Mouse (Mus musculus): ENCODE measurements around the gene Lrrc38.
"Not testable (repeated sequence)": the region's sequence is repeated elsewhere in the genome, so short reads cannot be mapped to it uniquely, and the experiment has no call there.

Lrrc38 gene

DNA sequence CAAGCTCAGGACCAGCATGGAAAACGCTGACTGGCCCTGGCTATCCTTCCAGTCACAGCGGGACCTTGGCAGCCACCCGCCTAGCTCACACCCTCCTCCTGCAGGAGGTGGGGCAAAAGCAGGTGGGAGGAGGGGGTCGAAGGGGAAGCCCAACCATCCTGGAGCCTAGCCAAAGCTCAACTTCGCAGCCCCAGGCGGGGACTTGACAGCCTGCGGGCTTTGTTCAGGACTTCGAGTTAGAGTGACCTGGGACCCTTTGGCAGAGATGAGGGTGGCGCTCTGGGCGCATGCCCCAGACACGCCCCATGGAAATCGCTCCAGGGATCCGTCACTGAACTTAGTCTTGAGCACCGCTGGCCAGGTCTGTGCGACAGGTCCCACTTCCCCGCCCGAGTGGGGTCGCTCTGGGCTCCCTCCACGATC lies at the start of gene Lrrc38:
Gene Lrrc38 (plus strand): TSS at position 274 of the 423 bp plus-strand sequence.
- peak; percentile 50 for DNase-seq (ENCODE audit: low read depth, low spot score)

DNA sequence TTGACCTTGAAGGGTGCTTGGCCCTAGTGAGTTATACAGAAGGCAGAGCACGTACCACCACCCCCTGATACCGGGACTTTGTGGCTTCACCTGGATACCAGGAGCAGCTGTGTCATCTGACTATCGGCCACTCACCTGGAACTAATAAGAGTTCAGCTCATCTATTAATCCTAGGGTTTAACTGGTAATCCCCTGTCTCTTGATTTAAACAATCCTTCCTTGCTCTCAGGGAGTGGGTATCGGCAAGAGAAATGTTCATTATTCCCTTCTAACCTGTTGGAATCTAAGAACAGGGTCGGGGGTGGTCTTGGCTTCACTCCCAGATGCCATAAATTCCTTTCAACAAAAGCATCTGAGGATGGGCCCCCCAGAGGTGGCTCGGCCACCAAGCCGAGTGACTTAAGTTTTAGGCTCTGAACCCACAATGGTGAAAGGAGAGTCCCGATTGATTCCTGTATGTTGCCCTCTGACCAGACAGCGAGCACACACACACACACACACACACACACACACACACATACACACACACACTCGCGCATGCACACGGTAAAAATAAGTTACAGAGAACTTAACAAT lies 49.4 kb upstream of the Lrrc38 start:
- no peak for DNase-seq (ENCODE audit: low read depth, low spot score)

DNA sequence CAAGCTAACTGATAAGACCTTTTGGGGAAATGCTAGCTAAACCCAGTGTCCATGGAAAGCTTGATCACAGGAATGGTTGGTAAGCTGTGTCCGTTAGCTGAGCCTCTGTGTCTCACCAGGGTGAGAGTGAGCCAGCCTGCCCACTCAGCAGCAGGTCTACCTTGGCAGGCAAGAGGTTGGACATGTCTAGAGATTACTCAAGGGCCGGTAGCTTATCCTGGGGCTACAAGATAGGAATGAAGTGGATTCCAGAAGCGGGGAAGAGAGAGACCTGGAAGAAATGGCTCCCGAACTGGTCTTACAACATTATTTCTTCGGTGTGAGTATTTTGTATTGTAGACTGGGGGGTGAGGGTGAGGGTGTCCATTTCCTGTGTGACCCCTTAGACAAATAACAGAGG lies 48.5 kb upstream of the Lrrc38 start:
- no peak for DNase-seq (ENCODE audit: low read depth, low spot score)

DNA sequence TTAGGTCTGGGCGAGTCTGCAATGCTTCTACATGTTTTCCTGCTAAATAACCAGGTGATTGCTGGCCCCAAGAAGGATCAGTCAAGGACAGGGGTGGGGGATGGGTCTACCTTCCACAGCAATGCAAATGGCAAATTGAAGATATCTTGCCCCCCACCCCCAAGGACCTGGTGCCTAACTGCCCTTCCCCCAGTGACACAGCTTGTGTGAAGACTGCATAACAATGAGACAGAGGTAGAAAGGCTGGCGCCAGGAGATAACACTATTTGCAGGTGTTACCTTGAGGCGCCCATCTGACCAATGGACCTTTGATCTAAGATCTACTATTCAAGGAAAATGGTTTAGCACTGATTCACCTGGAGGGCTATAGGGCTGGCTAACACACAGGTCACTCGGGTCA lies 47.7 kb upstream of the Lrrc38 start:
- DNase-seq (ENCODE audit: low read depth, low spot score), result no peak

DNA sequence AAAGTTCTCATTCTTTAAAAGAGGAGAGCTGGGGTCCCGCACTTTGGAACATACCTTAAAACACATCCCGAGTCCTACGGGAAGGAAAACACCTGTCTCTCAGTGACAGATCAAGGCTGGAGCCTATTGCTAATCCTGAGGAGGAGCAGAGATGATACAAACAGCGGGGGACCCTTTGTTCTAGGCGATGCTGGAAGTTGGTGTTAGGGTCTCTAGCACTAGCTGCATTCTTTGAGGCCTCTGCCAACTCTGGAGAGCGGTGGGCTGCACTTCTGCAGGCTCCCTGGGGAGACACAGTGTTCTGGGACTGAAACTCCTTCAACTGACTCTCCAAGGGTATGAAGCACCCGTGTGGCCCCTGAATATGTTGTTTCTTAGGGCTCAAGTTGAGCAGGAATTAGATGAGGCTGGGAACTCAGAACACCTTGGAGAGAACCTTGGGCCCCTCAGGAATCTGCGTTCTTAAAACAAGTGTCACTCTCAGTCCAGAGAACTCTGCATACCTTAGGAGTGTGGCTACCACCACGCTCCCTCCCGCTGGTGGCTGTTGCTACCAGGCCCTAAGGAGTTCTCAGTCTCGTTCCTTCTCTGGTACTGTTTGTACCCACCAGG lies 47.2 kb upstream of the Lrrc38 start:
- no peak for DNase-seq (ENCODE audit: low read depth, low spot score)

DNA sequence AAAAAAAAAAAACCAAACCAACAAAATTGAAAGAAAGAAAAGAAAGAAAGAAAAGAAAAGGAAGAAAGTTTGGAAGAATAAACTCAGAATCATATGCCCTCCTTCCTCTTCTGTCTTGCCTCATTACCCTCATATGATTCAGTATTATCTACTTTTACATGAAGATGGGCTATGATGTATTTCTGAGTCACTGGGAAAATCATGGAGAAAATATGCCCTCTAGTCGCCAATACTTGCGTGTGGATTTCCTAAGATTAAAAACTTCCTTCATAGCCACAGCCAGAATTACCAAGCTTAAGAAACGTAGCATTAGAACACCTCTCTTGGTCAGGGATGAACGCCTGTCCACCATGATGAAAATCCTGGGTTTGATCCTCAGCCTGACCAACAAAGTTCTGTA lies 44.5 kb upstream of the Lrrc38 start:
- no peak for DNase-seq (ENCODE audit: low read depth, low spot score)

DNA sequence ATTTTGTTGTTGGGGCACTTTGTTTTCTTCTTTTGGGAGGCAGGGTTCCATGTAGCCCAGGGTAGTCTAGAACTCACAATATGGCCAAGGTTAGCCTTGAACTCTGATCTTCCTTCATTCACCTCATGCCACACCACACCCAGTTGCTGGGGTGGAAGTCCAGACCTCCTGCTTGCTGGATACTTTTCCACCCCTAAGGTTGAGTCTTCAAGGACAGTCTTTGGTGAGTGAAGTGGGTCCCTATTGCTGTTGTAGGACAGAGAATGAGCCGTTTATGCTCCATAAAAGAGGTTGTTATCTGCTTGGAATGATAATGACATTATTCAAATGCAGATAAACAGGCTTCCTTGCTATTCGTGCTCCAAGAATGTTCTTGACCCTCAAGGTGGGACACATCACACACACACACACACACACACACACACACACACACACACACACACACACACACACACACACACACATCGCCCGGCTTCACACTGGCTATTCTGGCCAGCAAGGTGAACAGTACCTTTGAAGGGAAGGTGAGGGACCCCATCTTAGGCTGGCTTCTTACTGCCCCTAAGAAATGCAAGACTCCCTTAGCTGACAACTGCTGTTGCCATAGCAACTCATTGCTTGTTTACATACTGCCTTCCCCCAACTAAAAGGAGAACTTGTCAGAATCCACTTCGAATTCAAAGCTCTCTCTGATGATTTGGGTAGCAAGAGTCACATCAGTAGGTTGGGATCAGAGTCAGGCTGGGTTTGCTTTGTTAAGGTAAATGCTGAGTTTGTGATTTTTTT lies 43.4 kb upstream of the Lrrc38 start:
- DNase-seq (ENCODE audit: low read depth, low spot score), result peak; percentile 28

DNA sequence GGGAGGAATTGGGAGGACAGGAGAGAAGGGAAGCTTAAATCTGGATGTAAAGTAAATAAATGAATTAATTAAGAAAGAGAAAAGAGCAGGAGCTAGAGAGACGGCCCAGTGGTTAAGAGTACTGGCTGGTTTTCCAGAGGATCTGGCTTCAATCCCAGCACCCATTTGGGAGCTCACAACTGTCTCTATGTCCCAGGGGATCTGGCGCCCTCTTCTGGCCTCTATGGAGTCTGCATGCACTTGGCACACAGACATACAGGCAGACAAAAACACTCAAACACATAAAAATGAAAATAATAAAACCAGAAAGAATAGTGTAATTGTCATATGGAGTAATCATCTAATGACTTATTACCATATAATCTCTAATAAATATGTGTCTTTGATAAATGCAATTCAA lies 38.2 kb upstream of the Lrrc38 start:
- DNase-seq (ENCODE audit: low read depth, low spot score), result peak; percentile 32

DNA sequence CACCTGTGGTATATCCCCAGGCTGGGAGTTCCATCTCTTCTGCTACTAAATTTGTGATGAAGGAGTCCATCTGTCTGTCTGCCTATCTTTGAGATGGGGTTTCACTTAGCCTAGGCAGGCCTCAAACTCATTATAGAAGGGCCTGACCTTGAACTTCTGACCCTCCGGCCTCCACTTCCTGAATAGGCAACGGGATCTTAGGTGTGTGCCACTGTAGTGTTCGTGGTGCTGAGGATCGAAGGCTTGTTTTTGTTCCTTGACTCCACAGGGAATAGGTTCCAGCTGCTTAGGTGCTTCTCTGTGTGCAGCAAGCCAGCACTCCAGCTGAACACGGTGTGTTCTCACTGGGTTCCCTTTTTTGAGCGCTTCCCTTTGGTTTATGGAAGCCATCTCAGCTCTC lies 36.3 kb upstream of the Lrrc38 start:
- DNase-seq (ENCODE audit: low read depth, low spot score), result no peak

DNA sequence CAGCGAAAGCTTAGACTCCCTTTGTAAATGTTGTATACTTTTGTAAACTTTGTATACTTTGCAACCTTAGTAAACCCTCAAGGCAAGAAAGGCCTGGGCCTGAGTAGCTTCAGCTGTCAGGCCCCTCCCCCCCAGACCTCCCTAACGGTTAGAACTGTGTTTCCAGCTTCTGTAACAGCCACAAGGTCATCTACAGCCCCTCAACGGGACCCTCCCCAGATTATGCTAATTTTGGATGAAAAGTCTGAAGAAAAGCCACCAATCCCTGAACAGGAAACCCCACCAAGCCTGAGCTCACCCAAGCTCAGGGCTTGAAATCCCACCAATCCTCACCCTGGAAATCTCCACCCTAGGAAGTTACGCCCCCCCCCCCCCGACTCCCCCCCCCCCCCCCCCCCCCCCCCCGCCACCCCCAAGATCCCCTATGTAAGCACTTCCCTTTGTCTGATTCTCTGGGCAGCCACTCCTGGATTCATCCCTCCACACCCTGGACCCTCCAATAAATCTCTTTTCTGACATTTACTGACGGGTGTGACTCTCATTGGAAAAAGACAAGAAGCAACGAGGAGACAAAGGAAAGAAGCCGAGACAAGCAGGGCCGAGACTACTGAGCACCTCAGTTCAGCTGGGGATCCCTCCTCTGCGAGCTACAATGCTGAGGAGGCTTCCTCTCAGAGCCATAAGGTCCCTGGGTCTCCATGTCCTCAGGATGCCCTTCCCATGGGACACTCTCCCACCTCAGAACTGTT lies 25.2 kb upstream of the Lrrc38 start:
- DNase-seq (ENCODE audit: low read depth, low spot score), result no peak

DNA sequence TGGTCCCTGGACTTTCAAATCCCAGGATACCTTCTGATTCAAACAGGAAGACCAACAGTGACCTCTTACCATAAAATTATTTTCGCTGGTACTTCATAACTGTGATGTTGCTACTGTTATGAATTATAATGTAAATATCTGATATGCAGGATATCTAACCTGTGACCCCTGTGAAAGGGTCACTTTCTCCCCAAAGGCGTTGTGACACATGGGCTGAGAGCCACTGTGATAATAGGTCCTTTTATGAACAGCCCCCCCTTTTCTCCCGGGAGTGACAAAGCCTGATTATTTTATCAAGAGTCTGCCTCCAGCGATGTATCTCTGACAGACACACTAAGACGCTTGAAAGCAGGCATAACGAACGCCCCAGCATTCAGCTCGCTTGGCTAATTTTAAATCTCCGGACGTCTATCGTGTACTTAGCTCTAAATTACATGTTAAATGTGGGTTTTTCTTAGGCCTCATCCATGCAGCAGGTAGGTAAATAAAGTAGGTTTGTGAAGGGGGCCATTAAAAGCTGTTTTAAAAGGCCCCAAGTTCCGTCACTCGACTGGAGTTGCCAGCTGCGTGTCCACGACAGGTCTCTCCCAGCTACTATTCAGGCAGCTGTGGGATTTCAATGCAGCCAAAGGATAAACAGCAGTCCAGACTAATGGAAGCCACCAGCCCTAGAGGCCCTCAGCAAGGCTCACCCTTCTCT lies 24.5 kb upstream of the Lrrc38 start:
- DNase-seq (ENCODE audit: low read depth, low spot score), result peak; percentile 49

DNA sequence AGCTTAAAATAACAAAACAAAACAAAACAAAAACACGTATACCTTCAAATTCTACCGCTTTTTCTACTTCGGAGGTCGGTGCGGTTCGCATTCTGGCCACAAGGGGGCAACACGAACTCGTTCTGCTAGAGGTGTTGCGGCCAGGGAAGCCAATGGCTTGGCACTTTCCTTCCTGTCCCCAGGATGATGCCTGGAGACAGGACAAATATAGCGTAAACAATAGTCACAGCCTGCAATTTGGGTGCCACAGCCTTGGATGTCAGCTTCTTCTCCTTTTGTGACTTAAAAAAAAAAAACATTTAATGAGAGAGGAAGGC lies 24.0 kb upstream of the Lrrc38 start:
- DNase-seq (ENCODE audit: low read depth, low spot score), result peak; percentile 85

DNA sequence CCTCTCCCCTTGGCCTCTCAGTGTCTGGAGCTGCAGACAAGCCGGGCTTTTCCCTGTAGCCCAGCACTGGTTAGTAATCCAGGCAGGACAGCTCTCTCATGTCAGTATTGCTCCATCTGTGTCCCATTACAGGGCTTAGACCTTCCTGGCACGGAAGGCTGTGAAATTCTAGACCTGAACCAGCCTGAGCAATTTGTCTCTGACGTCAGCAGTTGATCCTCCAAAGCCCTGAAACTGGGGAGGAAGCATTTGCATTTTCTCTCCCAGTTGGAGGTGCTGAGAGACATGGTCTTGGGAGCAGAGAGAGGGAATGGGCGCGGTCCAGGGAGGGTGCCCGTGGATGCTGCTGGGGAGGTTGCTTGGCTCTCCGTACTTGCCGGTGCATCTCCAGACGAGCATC lies 19.0 kb upstream of the Lrrc38 start:
- peak; percentile 43 for DNase-seq (ENCODE audit: low read depth, low spot score)

DNA sequence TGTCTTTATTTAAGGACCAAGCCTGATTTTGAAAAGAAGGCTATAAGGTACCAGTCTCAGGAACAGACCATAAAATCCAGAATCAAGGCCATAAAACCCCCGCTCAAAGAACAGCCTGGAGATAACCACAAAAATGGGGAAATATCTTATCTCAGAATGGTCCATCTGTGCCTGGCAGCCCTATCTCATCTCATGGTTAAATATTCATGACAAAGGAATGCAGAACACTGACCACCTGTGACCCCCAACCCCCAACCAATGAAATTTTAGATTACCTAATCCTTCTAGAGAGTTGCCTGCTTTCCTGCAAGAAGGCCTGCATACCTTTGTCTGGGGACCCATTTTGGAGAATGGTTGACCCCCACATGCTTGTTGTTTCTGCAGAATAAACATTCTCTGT lies 17.8 kb upstream of the Lrrc38 start:
- DNase-seq (ENCODE audit: low read depth, low spot score), result no peak

DNA sequence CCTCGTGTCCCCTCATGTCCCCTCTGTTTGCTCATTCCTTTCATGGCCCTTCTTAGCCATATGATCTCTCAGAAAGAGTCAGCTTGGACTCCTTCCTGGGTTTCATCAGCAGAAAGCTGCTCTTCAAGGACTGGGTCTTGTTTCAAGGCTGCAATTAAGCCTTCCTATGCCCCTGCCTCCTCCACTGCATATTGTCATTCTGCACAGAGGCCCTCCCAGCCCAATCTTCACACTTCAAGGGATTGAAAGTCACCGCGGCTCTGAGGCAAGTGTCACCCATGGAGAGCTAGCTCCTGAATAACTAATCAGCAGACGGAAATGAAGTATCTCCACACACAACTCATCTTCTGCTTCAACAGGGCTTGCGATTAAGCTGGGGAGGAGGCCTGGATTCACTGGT lies 15.4 kb upstream of the Lrrc38 start:
- DNase-seq (ENCODE audit: low read depth, low spot score), result no peak

DNA sequence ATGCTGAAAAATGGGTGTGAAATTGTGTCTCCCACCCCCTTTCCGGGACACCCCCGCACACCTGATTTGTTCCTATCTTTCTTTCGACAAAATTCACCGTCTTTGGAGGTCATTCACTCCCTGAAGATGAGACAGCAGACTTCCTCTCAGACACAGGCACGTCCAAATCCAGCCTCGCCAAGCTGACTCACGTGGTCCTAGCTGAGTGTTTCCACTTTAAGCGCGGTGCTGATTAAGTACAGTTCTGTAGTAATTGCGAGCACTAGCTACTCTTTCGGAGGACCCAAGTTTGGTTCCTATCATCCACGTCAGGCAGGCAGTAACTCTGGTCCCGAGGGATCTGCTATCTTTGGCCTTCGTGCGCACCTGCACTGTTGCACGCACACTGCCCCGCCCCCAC lies 14.6 kb upstream of the Lrrc38 start:
- DNase-seq (ENCODE audit: low read depth, low spot score), result peak; percentile 46

DNA sequence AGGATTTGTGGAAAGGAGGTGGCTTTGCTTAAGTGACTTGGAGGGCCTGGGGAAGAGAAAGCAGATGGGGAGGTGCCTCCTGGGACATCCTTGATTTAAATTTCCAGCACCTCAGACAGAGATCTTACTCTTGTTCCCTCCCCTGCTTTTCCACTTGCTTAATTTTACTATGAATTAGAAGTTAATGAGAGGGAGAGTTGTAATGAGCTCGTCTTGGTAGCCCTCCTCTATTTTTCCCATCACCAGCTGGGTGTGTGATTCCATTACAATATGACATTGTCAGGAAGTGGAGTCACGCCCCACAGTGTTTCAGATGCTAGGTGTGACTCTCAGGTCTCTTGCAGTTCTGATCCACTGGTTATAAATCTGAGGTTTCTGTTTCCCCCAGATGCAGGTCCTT lies 13.5 kb upstream of the Lrrc38 start:
- DNase-seq (ENCODE audit: low read depth, low spot score), result no peak

DNA sequence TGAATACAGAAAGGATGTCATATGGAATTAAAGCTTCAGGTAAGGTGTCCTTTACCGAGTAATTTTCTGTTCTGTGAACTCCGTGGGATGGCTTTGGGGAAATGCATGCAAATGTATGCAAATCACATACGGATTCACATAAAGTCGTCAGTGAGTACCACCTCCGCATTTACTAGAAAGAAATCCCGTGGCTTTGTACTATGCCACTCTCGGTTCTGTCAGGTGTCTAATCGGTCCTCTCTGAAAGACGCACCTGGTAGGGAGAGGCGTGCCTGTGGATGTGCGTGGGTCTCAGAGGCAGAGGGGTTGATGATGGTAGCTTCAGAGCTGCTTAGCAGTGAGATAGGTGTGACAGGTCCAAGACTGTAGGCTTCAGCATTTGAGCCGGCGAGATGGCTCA lies 9.7 kb upstream of the Lrrc38 start:
- DNase-seq (ENCODE audit: low read depth, low spot score), result peak; percentile 60

DNA sequence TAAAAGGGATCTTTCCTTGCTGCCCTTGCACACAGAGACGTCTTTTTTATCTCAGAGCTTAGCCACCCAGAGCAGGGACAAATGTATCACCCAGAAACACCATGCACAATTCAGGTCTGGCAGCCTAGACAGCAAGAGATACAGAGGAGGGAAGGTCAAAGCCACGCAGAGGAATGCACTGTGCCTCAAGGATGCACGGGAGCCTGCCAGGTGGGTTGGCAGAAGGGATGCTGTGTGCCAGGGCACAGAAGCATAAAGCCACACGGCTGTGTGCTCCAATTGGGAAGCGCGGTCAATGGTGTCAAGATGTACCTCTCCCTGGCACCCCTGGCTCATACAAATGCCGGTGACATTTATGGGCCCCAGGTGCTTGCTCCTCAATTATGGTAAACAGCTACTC lies 8.1 kb upstream of the Lrrc38 start:
- DNase-seq (ENCODE audit: low read depth, low spot score), result peak; percentile 56

DNA sequence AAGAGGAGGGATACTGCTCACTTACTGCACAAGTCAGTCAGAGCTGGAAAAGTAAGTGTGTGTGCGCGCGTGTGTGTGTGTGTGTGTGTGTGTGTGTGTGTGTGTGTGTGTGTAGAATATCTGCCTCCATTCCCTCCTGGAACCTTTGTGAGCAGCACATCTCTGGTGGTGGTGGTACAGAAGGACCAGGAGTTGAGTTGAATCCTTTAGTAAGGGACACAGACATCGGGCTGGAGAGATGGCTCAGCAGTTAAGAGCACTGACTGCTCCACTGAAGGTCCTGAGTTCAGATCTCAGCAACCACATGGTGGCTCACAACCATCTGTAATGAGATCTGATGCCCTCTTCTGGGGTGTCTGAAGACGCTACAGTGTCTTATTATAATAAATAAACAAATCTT lies 4.1 kb upstream of the Lrrc38 start:
- not testable (repeated sequence) for DNase-seq (ENCODE audit: low read depth, low spot score)

DNA sequence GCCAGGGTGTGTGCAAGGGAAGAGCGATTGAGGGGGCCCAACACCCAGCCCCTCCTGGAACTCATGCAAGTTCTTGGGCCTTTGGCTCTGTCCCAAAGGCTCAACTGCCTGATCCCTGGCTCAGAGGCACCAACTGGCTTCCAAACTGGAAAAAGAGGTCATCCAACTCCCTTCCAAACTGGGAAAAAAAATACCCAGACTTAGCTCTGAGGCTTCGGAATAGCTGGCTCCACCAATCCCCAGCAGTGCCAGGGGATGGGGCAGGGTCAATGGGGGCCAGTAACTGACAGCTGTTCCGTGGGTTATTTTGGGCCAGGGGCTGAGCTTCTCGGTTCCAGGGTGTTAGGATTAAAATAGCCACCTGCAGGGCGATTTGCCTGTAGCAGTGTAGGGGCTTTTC lies 879 bp upstream of the Lrrc38 start:
- no peak for DNase-seq (ENCODE audit: low read depth, low spot score)

Measured in brain, adult 2 months (tissue).